Mouse (Mus musculus): Measurements from ENCODE around the gene Trp53i11. TPM values are rescaled to one million over a fixed set of nuclear protein-coding genes. Genes with fewer than 3 reads are reported as not detected.

Trp53i11 gene
- 100 to 1,000 TPM in 1 of 2 experiments, 10 to 100 TPM in 1; 81.5 to 157 TPM for polyA plus RNA-seq (2017; shearing (Covaris generic))

GRCm38 (mm10) chr2:93187323-93187996, at the start of gene Trp53i11:
TSS of gene Trp53i11 (plus strand) at chr2:93187548.

Other genes starting within 250 kb of the Trp53i11 start
- gene Prdm11, start 141.4 kb upstream of the Trp53i11 start, polyA plus RNA-seq (2017; shearing (Covaris generic)): 10 to 100 TPM in 1 of 2 experiments, 1 to 10 TPM in 1; 8.0 to 13.3 TPM
- gene Tspan18, start 147.0 kb downstream of the Trp53i11 start, polyA plus RNA-seq (2017; shearing (Covaris generic)): under 1 TPM in 1 of 2 experiments, not detected in 1; 0.49 TPM

Data from inflammation-experienced regulatory T-cells (primary cell).